Mouse (Mus musculus) lung, postnatal 0 days (tissue): Measurements from ENCODE around the gene Uvrag. TPM values are rescaled to one million over a fixed set of nuclear protein-coding genes. Genes with fewer than 3 reads are reported as not detected.

Source experiments
- ATAC-seq: fragments of 200-750 bp; cut with Nextera tagmentation; 2 replicates; pipeline ENCODE4 v1.8.0; 2017; ENCODE audit warnings: moderate library complexity
- DNase-seq: peaks from one replicate; pipeline ENCODE4 v3.0.0-alpha.2; 2016; ENCODE audit warnings: low spot score
- H3K27ac ChIP-seq: fragments of 300-500 bp; sonication (generic); 2 replicates; pipeline ENCODE4 v1.5.1; 2014; ENCODE audit warnings: antibody characterized with exemption, mild to moderate bottlenecking, low read length, mixed read lengths
- H3K27me3 ChIP-seq: fragments of 300-500 bp; sonication (generic); replicated peaks from 2 replicates; pipeline ENCODE4 v1.6.1; 2014; ENCODE audit warnings: low read length, mixed read lengths; ENCODE audit not compliant: insufficient read depth
- H3K36me3 ChIP-seq: fragments of 300-500 bp; sonication (generic); 2 replicates; pipeline ENCODE4 v1.6.1; 2014; ENCODE audit warnings: low read length, mixed read lengths; ENCODE audit not compliant: insufficient read depth
- H3K4me1 ChIP-seq: fragments of 300-500 bp; sonication (generic); 2 replicates; pipeline ENCODE4 v1.6.1; 2014; ENCODE audit warnings: antibody characterized with exemption, low read depth, low read length, mixed read lengths; ENCODE audit not compliant: insufficient read depth
- H3K4me2 ChIP-seq: fragments of 300-500 bp; sonication (generic); replicated peaks from 2 replicates; pipeline ENCODE4 v1.6.1; 2014; ENCODE audit warnings: low read depth, mild to moderate bottlenecking, low read length, moderate library complexity, mixed read lengths
- H3K4me3 ChIP-seq: fragments of 300-500 bp; sonication (generic); 2 replicates; pipeline ENCODE4 v1.5.1; 2014; ENCODE audit warnings: low read depth, low read length
- H3K9ac ChIP-seq: fragments of 300-500 bp; sonication (generic); replicated peaks from 2 replicates; pipeline ENCODE4 v1.6.1; 2014; ENCODE audit warnings: low read depth, mild to moderate bottlenecking
- H3K9me3 ChIP-seq: fragments of 300-500 bp; sonication (generic); 2 replicates; pipeline ENCODE4 v1.6.1; 2016; ENCODE audit warnings: low read length, mixed read lengths
- CTCF ChIP-seq: IDR thresholded peaks from 2 replicates; pipeline ENCODE4 v1.5.1; 2016; ENCODE audit warnings: antibody characterized with exemption, mild to moderate bottlenecking
- EP300 ChIP-seq: IDR thresholded peaks from 2 replicates; pipeline ENCODE4 v1.6.1; 2016; ENCODE audit warnings: antibody characterized with exemption, mild to moderate bottlenecking, control low read depth
- whole genome bisulfite sequencing: fragments of 180-500 bp; shearing (Covaris S2); extraction: QIAGEN DNeasy Blood & Tissue Kit; methylation state at CpG from one replicate; pipeline ENCODE4 v1.1.7; 2014; 5-methylcytosine and 5-hydroxymethylcytosine counted together
- polyA plus RNA-seq: library from polyadenylated mRNA; unstranded; fragments of >200 nt; fragmentation: Nextera tagmentation; extraction: Ambion mirVana; gene quantifications from 2 replicates; pipeline ENCODE4 v1.2.1, GENCODE M21; 2015

Uvrag gene
- polyA plus RNA-seq, 1 experiment from 2014 or later = 23.4 TPM

- Histone ChIP-seq H3K36me3 (no peaks in the 10 kb centered on the region), H3K27me3 (no peaks in the 10 kb centered on the region), H3K4me3 (no peak overlapping the region), H3K9me3 (no peaks in the 10 kb centered on the region), H3K4me1 (no peaks in the 10 kb centered on the region), H3K27ac (no peak overlapping the region), H3K9ac (no peak overlapping the region), H3K4me2 (no peak overlapping the region)
- 69% methylated on average over 2 of the region's 3 CpGs for WGBS
- DNase-seq (peak; percentile 23), ATAC-seq (peak; percentile 30; the same call in 1 of the 2 replicates)
- TF ChIP-seq EP300 (no peak), CTCF (no peak)
These were observed 284.8 kb downstream of the Uvrag start for GRCm38 (mm10) chr7:98856128-98856527.

GRCm38 (mm10) chr7:98855388-98855787 is 285.6 kb downstream of the Uvrag start:
- WGBS = 69% methylated on average over 2 of the region's 2 CpGs
- H3K27me3 ChIP-seq = no peaks in the 10 kb centered on the region
- H3K9me3 ChIP-seq = no peaks in the 10 kb centered on the region
- DNase-seq (no peak), ATAC-seq (no peak)
- no peak overlapping the region for H3K4me3 ChIP-seq
- no peaks in the 10 kb centered on the region for H3K36me3 ChIP-seq
- H3K4me2 ChIP-seq = no peak overlapping the region
- no peak overlapping the region for H3K27ac ChIP-seq
- no peak overlapping the region for H3K9ac ChIP-seq
- TF ChIP-seq CTCF (no peak), EP300 (no peak)
- H3K4me1 ChIP-seq = no peaks in the 10 kb centered on the region

- Histone ChIP-seq H3K4me3 (no peak overlapping the region), H3K4me2 (no peak overlapping the region), H3K27me3 (no peaks in the 10 kb centered on the region), H3K27ac (no peak overlapping the region), H3K36me3 (no peaks in the 10 kb centered on the region), H3K9ac (no peak overlapping the region), H3K4me1 (peaks cover 3% of the 10 kb centered on the region; the same call in 1 of the 2 replicates), H3K9me3 (no peaks in the 10 kb centered on the region)
- 71% methylated on average over 6 of the region's 6 CpGs for WGBS
- DNase-seq (no peak), ATAC-seq (no peak)
- TF ChIP-seq CTCF (no peak), EP300 (no peak)
These were observed 287.1 kb downstream of the Uvrag start for GRCm38 (mm10) chr7:98853806-98854205.

- no peaks in the 10 kb centered on the region for H3K36me3 ChIP-seq
- no peaks in the 10 kb centered on the region for H3K9me3 ChIP-seq
- H3K27ac ChIP-seq = no peak overlapping the region
- ATAC-seq (no peak), DNase-seq (no peak)
- H3K27me3 ChIP-seq = no peaks in the 10 kb centered on the region
- TF ChIP-seq EP300 (no peak), CTCF (no peak)
- no peak overlapping the region for H3K4me2 ChIP-seq
- no peak overlapping the region for H3K9ac ChIP-seq
- H3K4me1 ChIP-seq = peaks cover 6% of the 10 kb centered on the region; the same call in 1 of the 2 replicates
- H3K4me3 ChIP-seq = no peak overlapping the region
- WGBS = 84% methylated on average over 18 of the region's 18 CpGs
These were observed 287.8 kb downstream of the Uvrag start for GRCm38 (mm10) chr7:98852950-98853650.

GRCm38 (mm10) chr7:98851220-98851619 is 289.7 kb downstream of the Uvrag start:
- no peak overlapping the region for H3K4me3 ChIP-seq
- WGBS = 39% methylated on average over 9 of the region's 9 CpGs
- peaks cover 6% of the 10 kb centered on the region; the same call in 1 of the 2 replicates for H3K4me1 ChIP-seq
- no peaks in the 10 kb centered on the region for H3K27me3 ChIP-seq
- H3K4me2 ChIP-seq = no peak overlapping the region
- no peak for TF ChIP-seq EP300
- no peak for TF ChIP-seq CTCF
- H3K36me3 ChIP-seq = no peaks in the 10 kb centered on the region
- ATAC-seq (peak; percentile 34; the same call in 1 of the 2 replicates), DNase-seq (peak; percentile 36)
- H3K9me3 ChIP-seq = no peaks in the 10 kb centered on the region
- H3K9ac ChIP-seq = no peak overlapping the region
- no peak overlapping the region for H3K27ac ChIP-seq

- Histone ChIP-seq H3K4me3 (no peak overlapping the region), H3K27me3 (no peaks in the 10 kb centered on the region), H3K9me3 (no peaks in the 10 kb centered on the region), H3K4me2 (no peak overlapping the region), H3K9ac (no peak overlapping the region), H3K36me3 (no peaks in the 10 kb centered on the region), H3K4me1 (peaks cover 6% of the 10 kb centered on the region; the same call in 1 of the 2 replicates), H3K27ac (no peak overlapping the region)
- no peak for DNase-seq
- 84% methylated on average over 5 of the region's 5 CpGs for WGBS
- ATAC-seq = no peak
- TF ChIP-seq CTCF (no peak), EP300 (no peak)
These were observed 290.6 kb downstream of the Uvrag start for GRCm38 (mm10) chr7:98850388-98850787.
